Mouse (Mus musculus): ENCODE results near the gene Hist1h4k. TPM values are rescaled to one million over a fixed set of nuclear protein-coding genes. Genes with fewer than 3 reads are reported as not detected.
A peak's percentile ranks its signal among the peaks of the same experiment; 100 is the strongest.

Gene Hist1h4k
- total and polyA plus RNA-seq, 2 experiments from 2014 or later, result 0.80 to 434 TPM

DNA sequence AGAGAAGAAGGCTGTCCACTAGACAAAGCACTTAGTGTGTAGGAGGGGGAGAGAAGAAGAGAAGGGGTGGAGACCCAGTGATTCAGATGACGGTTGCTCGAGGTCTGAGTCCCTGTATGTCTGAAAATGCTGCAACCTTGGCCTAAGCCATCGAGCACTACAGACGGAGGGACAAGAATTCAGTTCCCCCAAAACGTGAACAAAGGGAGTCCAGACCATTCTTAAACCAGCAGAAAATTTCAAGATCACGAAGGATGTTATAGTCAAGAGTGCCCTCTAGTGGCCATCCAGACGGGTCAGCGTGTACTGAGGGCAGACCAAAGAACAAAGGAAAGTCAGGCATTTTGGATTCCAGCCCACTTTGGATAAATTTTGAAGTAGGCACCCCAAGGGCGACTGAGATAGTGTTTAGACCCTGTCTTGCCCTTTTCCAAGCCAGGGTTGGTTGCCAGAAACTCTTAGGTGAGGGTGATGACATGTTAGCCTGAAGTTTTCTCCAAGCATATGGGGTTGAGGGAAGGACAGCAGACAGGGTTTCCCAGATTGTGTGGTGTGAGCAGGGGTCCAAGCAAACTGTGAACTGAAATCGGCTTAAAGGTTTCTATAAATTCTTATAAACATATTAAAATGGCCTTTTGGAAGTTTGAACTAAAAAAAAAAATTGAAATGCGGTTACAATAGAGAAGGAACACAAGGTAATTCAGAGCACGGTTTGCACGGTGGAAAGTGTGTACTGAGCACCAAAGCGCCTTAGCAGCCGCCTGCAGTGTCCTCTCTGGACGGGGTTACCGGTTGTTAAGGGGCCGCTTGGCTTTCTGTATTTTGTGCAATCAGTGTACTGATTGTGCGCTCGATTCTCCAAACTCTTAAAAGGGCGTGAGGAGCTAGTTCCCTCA is 16.0 kb downstream of the Hist1h4k start:
- Histone ChIP-seq H3K36me3 (ENCODE audit: insufficient read depth, low read length) (no peaks in the 10 kb centered on the region), H3K27ac (ENCODE audit: low read depth, low read length) (peak overlapping the region; percentile 81), H3K4me1 (ENCODE audit: insufficient read depth, low read length) (no peaks in the 10 kb centered on the region), H3K4me3 (ENCODE audit: low read depth, low read length) (peak overlapping the region; percentile 46), H3K9me3 (ENCODE audit: low read length) (no peaks in the 10 kb centered on the region), H3K9ac (replicated peaks; ENCODE audit: low read length, poor library complexity, severe bottlenecking) (peak overlapping the region; percentile 57), H3K27me3 (ENCODE audit: insufficient read depth, low read length) (no peaks in the 10 kb centered on the region), H3K4me2 (ENCODE audit: low read depth, low read length, poor library complexity, severe bottlenecking) (peak overlapping the region; percentile 67)
- under 1% methylated on average over 21 of the region's 21 CpGs for WGBS
- ATAC-seq (ENCODE audit: low FRiP score) (peak; percentile 83), DNase-seq (ENCODE audit: low spot score) (peak; percentile 96)
- peak; percentile 90 for TF ChIP-seq CTCF (IDR thresholded peaks at IDR 0.05)

DNA sequence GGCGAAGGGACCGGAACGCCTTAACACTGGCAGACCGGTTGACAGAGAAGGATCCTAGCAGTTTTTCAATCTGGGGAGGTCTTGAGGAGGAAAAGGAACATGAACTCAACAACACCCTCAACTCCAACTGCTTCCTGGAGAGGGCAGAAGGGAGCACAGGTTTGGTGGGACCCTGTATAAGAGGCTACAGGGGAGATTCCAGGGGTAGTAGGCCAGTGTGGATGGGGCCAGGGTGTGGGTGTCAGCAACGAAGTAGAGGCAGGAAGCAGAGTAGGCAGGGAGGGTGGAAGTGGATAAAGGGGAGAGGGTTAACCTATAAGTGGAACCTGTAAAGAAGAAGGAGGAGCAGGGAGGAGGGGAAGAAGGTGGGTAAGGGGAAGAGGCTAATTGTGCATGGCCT is 16.8 kb downstream of the Hist1h4k start:
- H3K27ac ChIP-seq (ENCODE audit: low read depth, low read length), result peak overlapping the region; percentile 81
- ATAC-seq (ENCODE audit: low FRiP score) (peak; percentile 10; the same call in 1 of the 2 replicates), DNase-seq (ENCODE audit: low spot score) (no peak)
- no peaks in the 10 kb centered on the region for H3K9me3 ChIP-seq (ENCODE audit: low read length)
- H3K9ac ChIP-seq (replicated peaks; ENCODE audit: low read length, poor library complexity, severe bottlenecking), result no peak overlapping the region
- WGBS, result 62% methylated on average over 5 of the region's 5 CpGs
- no peaks in the 10 kb centered on the region for H3K4me1 ChIP-seq (ENCODE audit: insufficient read depth, low read length)
- no peak overlapping the region for H3K4me3 ChIP-seq (ENCODE audit: low read depth, low read length)
- H3K36me3 ChIP-seq (ENCODE audit: insufficient read depth, low read length), result no peaks in the 10 kb centered on the region
- H3K27me3 ChIP-seq (ENCODE audit: insufficient read depth, low read length), result no peaks in the 10 kb centered on the region
- peak overlapping the region; percentile 67 for H3K4me2 ChIP-seq (ENCODE audit: low read depth, low read length, poor library complexity, severe bottlenecking)
- TF ChIP-seq CTCF (IDR thresholded peaks at IDR 0.05), result peak; percentile 39

DNA sequence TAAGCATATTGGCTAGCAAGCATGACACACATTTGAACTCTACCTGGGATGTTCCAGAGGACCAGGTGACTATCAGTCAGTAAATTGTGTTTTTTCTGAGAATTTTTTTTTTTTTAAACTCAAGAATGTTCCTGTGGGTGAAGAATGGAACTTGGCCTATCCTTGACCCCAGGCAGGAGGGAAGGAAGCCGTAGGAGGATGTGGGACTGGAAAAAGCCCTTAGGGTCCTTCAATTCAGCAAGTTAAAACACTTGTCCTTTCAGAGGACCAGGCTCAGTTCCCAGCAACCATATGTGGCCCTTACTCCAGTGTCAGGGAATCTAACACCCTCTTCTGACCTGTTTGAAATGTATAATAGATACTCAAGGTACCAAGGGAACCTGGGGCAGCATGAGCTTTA is 20.8 kb downstream of the Hist1h4k start:
- H3K9me3 ChIP-seq (ENCODE audit: low read length), result no peaks in the 10 kb centered on the region
- no peak overlapping the region for H3K27ac ChIP-seq (ENCODE audit: low read depth, low read length)
- ATAC-seq (ENCODE audit: low FRiP score), result no peak
- H3K36me3 ChIP-seq (ENCODE audit: insufficient read depth, low read length), result no peaks in the 10 kb centered on the region
- no peaks in the 10 kb centered on the region for H3K4me1 ChIP-seq (ENCODE audit: insufficient read depth, low read length)
- no peak for TF ChIP-seq CTCF (IDR thresholded peaks at IDR 0.05)
- H3K27me3 ChIP-seq (ENCODE audit: insufficient read depth, low read length), result no peaks in the 10 kb centered on the region
- H3K4me2 ChIP-seq (ENCODE audit: low read depth, low read length, poor library complexity, severe bottlenecking), result no peak overlapping the region
- no peak overlapping the region for H3K4me3 ChIP-seq (ENCODE audit: low read depth, low read length)
- no peak overlapping the region for H3K9ac ChIP-seq (replicated peaks; ENCODE audit: low read length, poor library complexity, severe bottlenecking)
- WGBS, result 82% methylated on average over 1 of the region's 1 CpGs
- DNase-seq (ENCODE audit: low spot score), result no peak

DNA sequence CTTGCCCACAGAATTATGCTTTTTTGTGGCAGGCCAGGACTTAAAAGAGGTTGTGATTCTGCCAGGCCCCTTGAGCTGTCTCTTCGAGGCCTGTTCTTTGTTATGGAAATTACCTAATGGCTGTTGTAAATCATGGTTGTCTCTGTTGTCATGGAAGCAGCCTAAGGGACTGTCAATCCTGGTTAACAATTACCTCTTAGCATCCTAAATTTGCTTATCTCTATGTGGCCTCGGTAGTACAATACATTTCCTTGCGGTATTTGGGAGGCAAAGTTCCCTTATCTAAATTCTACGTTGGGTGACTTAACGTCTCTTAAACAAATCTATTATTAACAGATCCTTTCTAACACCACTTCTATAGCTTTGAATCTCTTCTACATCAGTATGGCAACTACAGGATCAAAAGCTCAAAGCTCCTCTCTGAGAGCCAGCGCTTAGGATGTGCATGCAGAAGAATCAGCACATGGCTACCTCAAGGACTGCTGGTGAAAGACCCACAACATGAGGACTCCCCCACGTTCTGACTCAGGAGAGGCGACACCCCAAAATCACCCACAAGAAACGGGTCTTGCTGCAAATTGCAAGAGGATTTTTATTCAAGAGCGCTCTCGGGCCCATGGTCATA is 22.2 kb downstream of the Hist1h4k start:
- Histone ChIP-seq H3K9me3 (ENCODE audit: low read length) (no peaks in the 10 kb centered on the region), H3K4me3 (ENCODE audit: low read depth, low read length) (no peak overlapping the region), H3K9ac (replicated peaks; ENCODE audit: low read length, poor library complexity, severe bottlenecking) (no peak overlapping the region), H3K36me3 (ENCODE audit: insufficient read depth, low read length) (no peaks in the 10 kb centered on the region), H3K4me1 (ENCODE audit: insufficient read depth, low read length) (no peaks in the 10 kb centered on the region), H3K27me3 (ENCODE audit: insufficient read depth, low read length) (no peaks in the 10 kb centered on the region), H3K27ac (ENCODE audit: low read depth, low read length) (no peak overlapping the region), H3K4me2 (ENCODE audit: low read depth, low read length, poor library complexity, severe bottlenecking) (no peak overlapping the region)
- no peak for DNase-seq (ENCODE audit: low spot score)
- WGBS, result 28% methylated on average over 11 of the region's 11 CpGs
- no peak for ATAC-seq (ENCODE audit: low FRiP score)
- no peak for TF ChIP-seq CTCF (IDR thresholded peaks at IDR 0.05)

DNA sequence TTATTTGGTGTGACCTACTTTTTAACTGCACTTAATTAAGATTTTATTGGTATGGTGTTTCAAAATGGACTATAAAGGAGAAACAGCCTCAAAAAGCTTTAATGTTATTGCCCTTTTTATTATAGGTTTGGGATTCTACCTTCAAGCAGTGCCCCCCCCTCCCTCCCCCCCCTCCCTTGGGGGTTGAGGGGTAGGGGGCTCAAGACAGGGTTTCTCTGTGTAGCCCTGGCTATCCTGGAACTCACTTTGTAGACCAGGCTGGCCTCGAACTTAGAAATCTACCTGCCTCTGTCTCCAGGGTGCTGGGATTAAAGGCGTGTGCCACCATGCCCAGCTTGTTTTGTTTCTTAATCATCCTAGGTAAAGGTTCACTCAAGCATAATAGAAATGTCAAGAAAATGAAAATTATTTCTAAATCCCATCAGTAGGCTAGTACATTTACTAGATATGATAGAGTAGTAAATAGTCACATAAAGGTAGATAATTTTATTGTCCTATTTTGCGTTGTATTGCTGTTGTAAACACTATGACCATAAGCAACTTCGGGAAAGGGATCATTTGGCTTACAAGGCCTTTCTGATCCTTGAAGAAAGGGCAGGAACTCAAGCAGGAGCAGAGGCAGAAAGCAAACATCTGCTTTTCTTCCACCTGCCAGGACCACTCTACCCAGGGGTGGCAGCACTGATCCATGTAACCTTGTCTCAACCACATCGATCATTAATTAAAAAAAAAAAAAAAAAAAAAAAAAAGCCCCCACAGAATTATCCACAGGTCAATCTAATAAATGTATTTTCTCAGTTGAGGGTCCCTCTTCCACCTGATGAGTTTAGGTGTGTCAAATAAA is 27.1 kb downstream of the Hist1h4k start:
- no peaks in the 10 kb centered on the region for H3K36me3 ChIP-seq (ENCODE audit: insufficient read depth, low read length)
- no peak overlapping the region for H3K4me3 ChIP-seq (ENCODE audit: low read depth, low read length)
- no peaks in the 10 kb centered on the region for H3K9me3 ChIP-seq (ENCODE audit: low read length)
- peak; percentile 22 for TF ChIP-seq CTCF (IDR thresholded peaks at IDR 0.05)
- H3K4me2 ChIP-seq (ENCODE audit: low read depth, low read length, poor library complexity, severe bottlenecking), result no peak overlapping the region
- no peak overlapping the region for H3K9ac ChIP-seq (replicated peaks; ENCODE audit: low read length, poor library complexity, severe bottlenecking)
- H3K27ac ChIP-seq (ENCODE audit: low read depth, low read length), result no peak overlapping the region
- H3K4me1 ChIP-seq (ENCODE audit: insufficient read depth, low read length), result no peaks in the 10 kb centered on the region; the same call in 1 of the 2 replicates
- H3K27me3 ChIP-seq (ENCODE audit: insufficient read depth, low read length), result no peaks in the 10 kb centered on the region
- WGBS, result 37% methylated on average over 5 of the region's 5 CpGs
- DNase-seq (ENCODE audit: low spot score) (no peak), ATAC-seq (ENCODE audit: low FRiP score) (no peak)
